ENCODE assay signal across 9 mouse cellular contexts in genomic region chr8:11755873-11756272, GRCm38 (mm10). TPM values are rescaled to one million over a fixed set of nuclear protein-coding genes. Genes with fewer than 3 reads are reported as not detected.
A peak's percentile ranks its signal among the peaks of the same experiment; 100 is the strongest.
DNase-seq lines count a peak whose midpoint lies in the region; ATAC-seq and TF ChIP-seq lines count a peak whose summit lies in the region.
"Had no signal": no experiment of that assay in that cellular context is flagged by ENCODE, and none has a peak within 500 bp of the region (broad histone marks: within the 10 kb centered on the region; RNA-seq: fewer than 3 reads in every experiment).

No protein-coding gene starts in this region.

- 11% methylated on average over 5 of the region's 5 CpGs for WGBS in liver, embryonic 14.5 days (ENCODE audit: insufficient replicate concordance)

- H3K27me3 ChIP-seq in liver, embryonic 14.5 days (ENCODE audit: control insufficient read depth, insufficient read depth, low read length), result no peaks in the 10 kb centered on the region

- H3K4me1 ChIP-seq in liver, embryonic 14.5 days (replicated peaks; ENCODE audit: control insufficient read depth in 2 of 2, insufficient read depth in 2 of 2, low read length in 1 of 2), result peaks cover 6 to 12% of the 10 kb centered on the region in 2 experiments; a peak in 3 of 4 replicates

- ATAC-seq in cerebellum, adult (ENCODE audit: insufficient number of reproducible peaks, low FRiP score, low TSS enrichment), result no peak
- ATAC-seq in hematopoietic stem cell, adult 5-6 weeks (replicated peaks in 1 of 2; ENCODE audit: insufficient read depth in 1 of 2, low FRiP score in 2 of 2, low TSS enrichment in 1 of 2, low read depth in 1 of 2, poor library complexity in 2 of 2, severe bottlenecking in 2 of 2), result peak; percentile 30 to 34; a peak in 2 of 4 replicates
- no peak for ATAC-seq in liver, embryonic 14.5 days (ENCODE audit: insufficient read depth)

- TF ChIP-seq CTCF in liver, embryonic 14.5 days (IDR thresholded peaks at IDR 0.05; ENCODE audit: low read depth), result peak; percentile 68

- TF ChIP-seq EP300 in liver, embryonic 14.5 days (IDR thresholded peaks at IDR 0.05; ENCODE audit: low read depth), result no peak

- H3K4me3 ChIP-seq in liver, embryonic 14.5 days (ENCODE audit: insufficient read depth in 1 of 2, low read depth in 2 of 2, low read length in 2 of 2), result no peak overlapping the region

- no peak overlapping the region for H3K4me2 ChIP-seq in liver, embryonic 14.5 days (ENCODE audit: low read depth)

- H3K36me3 ChIP-seq in liver, embryonic 14.5 days (replicated peaks; ENCODE audit: control insufficient read depth, insufficient read depth, low read depth), result no peaks in the 10 kb centered on the region

- H3K9ac ChIP-seq in liver, embryonic 14.5 days (replicated peaks), result no peak overlapping the region

- peak; percentile 71 for DNase-seq in cerebellum, adult 11 months
- DNase-seq in urinary bladder, postnatal 25 days (ENCODE audit: low spot score), result peak; percentile 66
- no peak for DNase-seq in urinary bladder, adult 2 months (ENCODE audit: low spot score)
- DNase-seq in embryo, embryonic 10 days (ENCODE audit: low spot score), result peak; percentile 55
- peak; percentile 60 to 68 (median 61) for DNase-seq in liver, embryonic 14.5 days (ENCODE audit: low read depth in 3 of 3, low spot score in 3 of 3)
- DNase-seq in right cerebral cortex, postnatal 4 days, result peak; percentile 58

- no peaks in the 10 kb centered on the region for H3K9me3 ChIP-seq in liver, embryonic 14.5 days (ENCODE audit: control insufficient read depth, low read length)

- H3K27ac ChIP-seq in liver, embryonic 14.5 days, result no peak overlapping the region

RNA-seq across cellular contexts. Expression of gene Arhgef7, which starts 28.4 kb away (rescaled TPM):
- polyA plus RNA-seq in urinary bladder, adult 2 months (2012; rRNA removed), result 31.5 and 43.8 TPM in 2 replicates
- 22.5 and 25.6 TPM in 2 replicates for total RNA-seq in hematopoietic stem cell, adult 5-6 weeks (2017)
- 6.4 and 6.5 TPM in 2 replicates for polyA plus RNA-seq in liver, embryonic 14.5 days (2012; rRNA removed)
- 7.0 and 8.0 TPM in 2 replicates for polyA plus RNA-seq in liver, embryonic 14.5 days (2014; fragmentation: Nextera tagmentation; extraction: Ambion mirVana)

RNA-seq across cellular contexts. Expression of gene 1700016D06Rik, which starts 55.0 kb away (rescaled TPM):
- polyA plus RNA-seq in urinary bladder, adult 2 months (2012; rRNA removed), result not detected in 2 replicates
- not detected in 2 replicates for total RNA-seq in hematopoietic stem cell, adult 5-6 weeks (2017)
- not detected in 2 replicates for polyA plus RNA-seq in liver, embryonic 14.5 days (2012; rRNA removed)
- not detected in 2 replicates for polyA plus RNA-seq in liver, embryonic 14.5 days (2014; fragmentation: Nextera tagmentation; extraction: Ambion mirVana)
- total RNA-seq: layer of hippocampus, postnatal 36 days had no signal

Comparison
In these comparisons a context has a peak if more than half of its experiments do, and no peak if none do; other contexts are left out.
1. ATAC-seq: peak in hematopoietic stem cell, adult 5-6 weeks (2 of 2); none in cerebellum, adult (single experiment) and liver, embryonic 14.5 days (single experiment).